Mouse (Mus musculus) liver, adult 2 months (tissue): ENCODE results near the gene Map6. TPM values are rescaled to one million over a fixed set of nuclear protein-coding genes. Genes with fewer than 3 reads are reported as not detected.

Experiments
- DNase-seq: peaks from one replicate; pipeline ENCODE4 v3.0.0-alpha.2; 2011; ENCODE audit warnings: low read depth, low spot score; ENCODE audit errors: extremely low read depth
- H3K27ac ChIP-seq: fragments of 200-500 bp; replicated peaks from 2 replicates; pipeline ENCODE4 v1.5.1; 2012; ENCODE audit warnings: low read depth, mild to moderate bottlenecking, control low read depth, inconsistent platforms, low read length; ENCODE audit not compliant: insufficient read depth
- H3K27me3 ChIP-seq: fragments of 200-500 bp; 2 replicates; pipeline ENCODE4 v1.6.1; 2012; ENCODE audit warnings: mild to moderate bottlenecking, moderate library complexity, low read length, inconsistent platforms; ENCODE audit not compliant: control insufficient read depth, insufficient read depth
- H3K36me3 ChIP-seq: fragments of 200-500 bp; 2 replicates; pipeline ENCODE4 v1.6.1; 2012; ENCODE audit warnings: low read length, inconsistent platforms; ENCODE audit not compliant: control insufficient read depth, insufficient read depth
- H3K4me1 ChIP-seq: fragments of 200-500 bp; 2 replicates; pipeline ENCODE4 v1.6.1; 2011; ENCODE audit warnings: low read length; ENCODE audit not compliant: control insufficient read depth, insufficient read depth
- H3K4me3 ChIP-seq: fragments of 200-500 bp; 2 replicates; pipeline ENCODE4 v1.5.1; 2011; ENCODE audit warnings: low read depth, mild to moderate bottlenecking, control low read depth, low read length, moderate library complexity; ENCODE audit not compliant: insufficient read depth
- H3K79me2 ChIP-seq: fragments of 200-500 bp; 2 replicates; pipeline ENCODE4 v1.6.1; 2012; ENCODE audit warnings: inconsistent platforms, mild to moderate bottlenecking, low read length, moderate library complexity; ENCODE audit not compliant: control insufficient read depth, insufficient read depth
- H3K9ac ChIP-seq: fragments of 200-500 bp; 2 replicates; pipeline ENCODE4 v1.6.1; 2012; ENCODE audit warnings: low read depth, mild to moderate bottlenecking, control low read depth, inconsistent platforms, low read length
- CTCF ChIP-seq: fragments of 200-500 bp; IDR thresholded peaks from 2 replicates; pipeline ENCODE4 v1.5.1; 2011; ENCODE audit warnings: low read depth, low read length, control low read depth
- POLR2A ChIP-seq: fragments of 200-500 bp; IDR thresholded peaks from 2 replicates; pipeline ENCODE4 v1.6.1; 2011; ENCODE audit warnings: low read length, control low read depth; ENCODE audit not compliant: insufficient read depth; ENCODE audit errors: extremely low read depth
- WGBS: fragments of 180-500 bp; shearing (Covaris S2); methylation state at CpG from one replicate; pipeline ENCODE4 v1.1.7; 2018; 5-methylcytosine and 5-hydroxymethylcytosine counted together
- polyA plus RNA-seq: library from polyadenylated mRNA; depleted of rRNA; stranded (reverse); fragments of >200 nt; gene quantifications from 2 replicates; pipeline ENCODE4 v1.2.3, GENCODE M21; 2012; rRNA removed
- total RNA-seq: library from RNA; depleted of rRNA; stranded (reverse); fragments of >200 nt; gene quantifications from 2 replicates; pipeline ENCODE4 v1.2.3, GENCODE M21; 2014; rRNA removed

The Map6 gene
- total and polyA plus RNA-seq, 2 experiments = 0.04 TPM; not detected in 1

GRCm38 (mm10) chr7:99386030-99386429, 118.8 kb downstream of the Map6 start:
- no peak overlapping the region for H3K9ac ChIP-seq
- WGBS = 30% methylated on average over 5 of the region's 5 CpGs
- DNase-seq = peak; percentile 45

More at GRCm38 (mm10) chr7:99386030-99386429, 118.8 kb downstream of the Map6 start:
- Histone ChIP-seq H3K79me2 (no peaks in the 10 kb centered on the region), H3K4me3 (no peak overlapping the region), H3K36me3 (no peaks in the 10 kb centered on the region), H3K27ac (no peak overlapping the region), H3K27me3 (peaks cover 3% of the 10 kb centered on the region; the same call in 1 of the 2 replicates), H3K4me1 (no peaks in the 10 kb centered on the region)
- no peak for TF ChIP-seq POLR2A
- no peak for TF ChIP-seq CTCF

Other genes starting within 250 kb of the Map6 start
- gene Uvrag, start 126.3 kb upstream of the Map6 start, total RNA-seq = 18.3 and 19.9 TPM in 2 replicates
- 11.4 and 12.2 TPM in 2 replicates for gene Uvrag, start 126.3 kb upstream of the Map6 start, polyA plus RNA-seq
- 464 and 499 TPM in 2 replicates for gene Dgat2, start 84.7 kb upstream of the Map6 start, total RNA-seq
- 610 and 703 TPM in 2 replicates for gene Dgat2, start 84.7 kb upstream of the Map6 start, polyA plus RNA-seq
- 0.20 and 0.74 TPM in 2 replicates for gene Mogat2, start 28.8 kb upstream of the Map6 start, total RNA-seq
- 0.22 and 0.34 TPM in 2 replicates for gene Mogat2, start 28.8 kb upstream of the Map6 start, polyA plus RNA-seq
- 16.2 and 22.2 TPM in 2 replicates for gene Serpinh1, start 85.8 kb downstream of the Map6 start, total RNA-seq
- 11.7 and 14.5 TPM in 2 replicates for gene Serpinh1, start 85.8 kb downstream of the Map6 start, polyA plus RNA-seq
- gene Gdpd5, start 114.0 kb downstream of the Map6 start, total RNA-seq = 0.28 and 0.67 TPM in 2 replicates
- gene Gdpd5, start 114.0 kb downstream of the Map6 start, polyA plus RNA-seq = 0.71 and 1.7 TPM in 2 replicates
- 0.13 TPM in 1 of 2 replicates, not detected in the other for gene Klhl35, start 198.6 kb downstream of the Map6 start, total RNA-seq
- gene Klhl35, start 198.6 kb downstream of the Map6 start, polyA plus RNA-seq = 0.11 TPM in 1 of 2 replicates, not detected in the other
- gene Rps3, start 216.3 kb downstream of the Map6 start, total RNA-seq = 462 and 473 TPM in 2 replicates
- gene Rps3, start 216.3 kb downstream of the Map6 start, polyA plus RNA-seq = 147 and 154 TPM in 2 replicates